Mouse (Mus musculus) cerebellum, adult 2 months (tissue): ENCODE measurements around the gene Tspan18.

ENCODE experiments used
- CTCF ChIP-seq: fragments of 200-500 bp; IDR thresholded peaks from 2 replicates; pipeline ENCODE4 v1.5.1; 2011; ENCODE audit warnings: low read depth, mild to moderate bottlenecking, control low read depth, low read length, moderate library complexity, borderline replicate concordance; ENCODE audit not compliant: insufficient read depth
- POLR2A ChIP-seq: fragments of 200-500 bp; IDR thresholded peaks from 2 replicates; pipeline ENCODE4 v1.6.1; 2011; ENCODE audit warnings: low read length, control low read depth, borderline replicate concordance; ENCODE audit not compliant: insufficient read depth

- TF ChIP-seq CTCF = no peak
- TF ChIP-seq POLR2A = no peak
These were observed 182.1 kb downstream of the Tspan18 start for GRCm38 (mm10) chr2:93152191-93152601.
